Mouse (Mus musculus) spleen, postnatal 14 days (tissue): ENCODE measurements around the gene Lypd3.
A peak's percentile ranks its signal among the peaks of the same experiment; 100 is the strongest.
"Not testable (repeated sequence)": the region's sequence is repeated elsewhere in the genome, so short reads cannot be mapped to it uniquely, and the experiment has no call there.

Experiments
- DNase-seq, 2 experiments: peaks; one replicate each; pipeline ENCODE4 v3.0.0; 2021 to 2022; ENCODE audit warnings: low spot score in 2 of 2

Lypd3 gene

GRCm38 (mm10) chr7:24661118-24661904 lies 25.0 kb downstream of the Lypd3 start:
- DNase-seq, result no peak

- peak; percentile 39 to 68 for DNase-seq
These were observed 26.2 kb downstream of the Lypd3 start for GRCm38 (mm10) chr7:24662575-24662974.

GRCm38 (mm10) chr7:24664301-24664700 lies 28.0 kb downstream of the Lypd3 start:
- no peak for DNase-seq

GRCm38 (mm10) chr7:24664959-24665358 lies 28.6 kb downstream of the Lypd3 start:
- DNase-seq, result no peak

- DNase-seq, result no peak
These were observed 35.6 kb downstream of the Lypd3 start for GRCm38 (mm10) chr7:24671944-24672439.

GRCm38 (mm10) chr7:24676575-24676974 lies 40.2 kb downstream of the Lypd3 start, which contains the start of gene Tex101:
Gene Tex101, minus strand, starts transcription at chr7:24676675.
- DNase-seq, result no peak

- DNase-seq, result not testable (repeated sequence)
These were observed 47.8 kb downstream of the Lypd3 start for GRCm38 (mm10) chr7:24684121-24684520.

- not testable (repeated sequence) for DNase-seq
These were observed 51.2 kb downstream of the Lypd3 start for GRCm38 (mm10) chr7:24687519-24687918.
